Mouse (Mus musculus): ENCODE measurements around the gene F2rl1.

GRCm38 (mm10) chr13:95557326-95557725 lies 32.3 kb upstream of the F2rl1 start:
- TF ChIP-seq CTCF (IDR thresholded peaks at IDR 0.05; ENCODE audit: extremely low read depth, insufficient read length, insufficient replicate concordance, low read depth, low read length) (no peak), POLR2A (IDR thresholded peaks at IDR 0.05; ENCODE audit: low read depth, low read length) (no peak)

All from small intestine, adult 2 months (tissue).